Mouse (Mus musculus): Measurements from ENCODE around the gene Ska2. TPM values are rescaled to one million over a fixed set of nuclear protein-coding genes. Genes with fewer than 3 reads are reported as not detected.

Ska2 gene
- polyA plus RNA-seq, 1 experiment from 2014 or later: 40.8 TPM

DNA sequence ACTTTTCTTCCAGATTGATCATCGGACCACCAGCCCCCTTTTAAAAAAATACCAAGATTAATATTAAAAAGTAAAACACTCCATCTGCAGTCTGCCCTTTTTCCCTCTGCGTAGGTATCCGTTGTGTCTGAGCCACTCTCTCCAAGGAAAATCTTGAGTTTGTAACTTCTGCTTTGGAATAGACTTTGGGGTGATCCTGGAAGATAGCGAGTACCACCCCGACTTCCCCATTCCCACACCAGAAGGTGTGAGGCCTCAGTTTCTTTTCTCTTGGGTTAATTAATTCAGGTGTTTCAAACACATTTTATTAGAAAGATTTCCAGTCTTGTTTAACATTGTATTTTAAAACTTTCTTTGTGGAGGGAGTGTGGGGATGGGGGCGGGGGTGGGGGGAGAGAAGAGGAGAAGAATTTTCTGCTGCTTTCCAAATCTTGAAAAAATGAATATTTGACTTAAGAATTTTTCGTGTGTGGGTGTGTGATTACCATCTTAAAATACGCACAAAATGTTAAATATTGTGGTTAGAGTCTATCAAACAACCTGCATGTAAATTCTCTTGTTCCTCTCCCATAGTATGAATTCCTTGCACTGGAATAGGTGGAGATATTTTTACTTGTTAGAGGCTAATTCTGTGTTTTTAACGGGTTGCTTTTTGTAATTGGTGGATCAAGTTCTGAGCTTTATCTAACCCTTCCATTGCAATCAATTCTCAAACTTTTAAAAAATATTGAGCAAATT lies 1.3 kb downstream of the Ska2 start:
- H3K9ac ChIP-seq: peak overlapping the region; percentile 87
- H3K4me1 ChIP-seq (replicated peaks): peaks cover 24% of the 10 kb centered on the region
- no peak for ATAC-seq (ENCODE audit: low FRiP score, low read depth)
- WGBS: 8% methylated on average over 9 of the region's 9 CpGs
- H3K9me3 ChIP-seq: no peaks in the 10 kb centered on the region
- H3K36me3 ChIP-seq: no peaks in the 10 kb centered on the region
- no peaks in the 10 kb centered on the region for H3K27me3 ChIP-seq
- peak overlapping the region; percentile 86 for H3K4me3 ChIP-seq
- peak overlapping the region; percentile 96 for H3K27ac ChIP-seq (replicated peaks)
- peak overlapping the region; percentile 68 for H3K4me2 ChIP-seq

DNA sequence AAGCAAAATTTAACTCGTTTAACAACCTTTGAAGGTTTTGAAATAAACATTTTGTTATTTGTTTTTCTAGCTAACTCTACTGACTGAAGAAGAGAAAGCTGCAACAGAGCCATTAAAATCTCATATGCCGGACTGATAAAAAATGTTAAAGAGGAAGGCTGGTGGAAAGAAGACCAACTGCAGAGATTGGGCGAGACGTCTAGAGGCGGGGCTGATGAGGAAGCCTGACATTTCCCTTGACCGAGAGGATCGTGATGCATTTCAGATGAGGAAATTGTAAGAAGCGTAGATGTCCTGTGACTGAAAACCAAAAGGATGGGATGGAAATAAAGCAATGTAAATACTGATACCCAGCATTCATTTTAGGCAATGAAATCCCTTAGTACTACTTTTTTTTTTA lies 12.8 kb downstream of the Ska2 start:
- no peaks in the 10 kb centered on the region for H3K9me3 ChIP-seq
- H3K4me1 ChIP-seq (replicated peaks): peaks cover 7% of the 10 kb centered on the region; the same call in 1 of the 2 replicates
- no peak for ATAC-seq (ENCODE audit: low FRiP score, low read depth)
- WGBS: 81% methylated on average over 8 of the region's 8 CpGs
- H3K27ac ChIP-seq (replicated peaks): no peak overlapping the region
- H3K9ac ChIP-seq: no peak overlapping the region
- peaks cover 56% of the 10 kb centered on the region for H3K36me3 ChIP-seq
- H3K4me2 ChIP-seq: no peak overlapping the region
- H3K4me3 ChIP-seq: no peak overlapping the region
- H3K27me3 ChIP-seq: no peaks in the 10 kb centered on the region

DNA sequence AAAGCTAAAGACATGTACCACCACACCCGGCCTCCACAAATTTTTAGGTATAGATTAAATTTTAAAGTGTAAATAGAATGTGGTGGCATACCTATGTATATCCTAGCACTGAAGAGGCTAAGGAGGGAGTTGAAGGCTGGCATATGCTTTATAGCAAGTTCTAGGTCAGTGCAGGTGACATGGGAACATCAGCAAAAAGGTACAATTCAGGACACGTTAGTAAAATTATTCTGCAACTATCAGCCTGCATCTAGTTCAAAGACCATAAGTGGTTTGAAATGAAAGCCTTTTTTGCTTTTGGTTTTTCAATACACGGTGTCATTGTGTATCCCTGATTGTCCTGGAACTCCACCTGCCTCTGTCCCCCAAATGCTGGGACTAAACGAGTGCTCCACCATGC lies 16.5 kb downstream of the Ska2 start:
- no peaks in the 10 kb centered on the region for H3K27me3 ChIP-seq
- peak overlapping the region; percentile 92 for H3K27ac ChIP-seq (replicated peaks)
- no peak for ATAC-seq (ENCODE audit: low FRiP score, low read depth)
- peaks cover 22% of the 10 kb centered on the region for H3K4me1 ChIP-seq (replicated peaks)
- peaks cover 32% of the 10 kb centered on the region for H3K36me3 ChIP-seq
- 51% methylated on average over 4 of the region's 4 CpGs for WGBS
- H3K4me2 ChIP-seq: peak overlapping the region; percentile 70
- H3K9ac ChIP-seq: no peak overlapping the region
- H3K9me3 ChIP-seq: no peaks in the 10 kb centered on the region
- H3K4me3 ChIP-seq: peak overlapping the region; percentile 94; the same call in 1 of the 2 replicates

DNA sequence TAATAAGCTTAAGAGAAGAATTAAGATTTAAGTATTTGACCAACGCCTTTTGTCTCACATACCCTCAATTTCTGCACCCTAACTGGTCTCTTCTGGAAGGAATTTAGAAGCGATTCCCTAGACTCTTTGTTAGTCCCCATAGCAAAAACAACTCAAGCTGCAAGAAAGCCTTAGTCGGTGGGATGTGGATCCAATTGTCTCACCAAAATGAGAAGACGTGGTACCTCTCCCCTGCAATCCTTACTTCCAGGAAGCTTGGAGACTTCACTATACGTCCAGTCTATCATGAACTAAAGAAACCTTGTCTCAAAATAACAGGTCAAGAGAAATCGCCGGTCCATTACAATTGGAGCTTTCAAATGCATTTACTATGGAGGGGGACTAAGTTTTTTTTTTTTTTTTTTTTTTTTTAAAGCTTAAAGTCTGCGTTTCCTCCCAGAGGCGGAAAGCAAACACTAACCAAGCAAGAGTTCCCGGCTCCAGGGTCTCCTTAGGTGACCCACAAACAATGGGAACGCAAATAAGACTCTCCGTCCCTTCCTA lies 17.3 kb downstream of the Ska2 start:
- no peak for ATAC-seq (ENCODE audit: low FRiP score, low read depth)
- H3K9ac ChIP-seq: peak overlapping the region; percentile 90
- peak overlapping the region; percentile 92 for H3K27ac ChIP-seq (replicated peaks)
- H3K9me3 ChIP-seq: no peaks in the 10 kb centered on the region
- H3K27me3 ChIP-seq: no peaks in the 10 kb centered on the region
- H3K4me2 ChIP-seq: peak overlapping the region; percentile 70
- under 1% methylated on average over 12 of the region's 12 CpGs for WGBS
- H3K4me1 ChIP-seq (replicated peaks): peaks cover 22% of the 10 kb centered on the region
- H3K36me3 ChIP-seq: peaks cover 24% of the 10 kb centered on the region
- H3K4me3 ChIP-seq: peak overlapping the region; percentile 94

DNA sequence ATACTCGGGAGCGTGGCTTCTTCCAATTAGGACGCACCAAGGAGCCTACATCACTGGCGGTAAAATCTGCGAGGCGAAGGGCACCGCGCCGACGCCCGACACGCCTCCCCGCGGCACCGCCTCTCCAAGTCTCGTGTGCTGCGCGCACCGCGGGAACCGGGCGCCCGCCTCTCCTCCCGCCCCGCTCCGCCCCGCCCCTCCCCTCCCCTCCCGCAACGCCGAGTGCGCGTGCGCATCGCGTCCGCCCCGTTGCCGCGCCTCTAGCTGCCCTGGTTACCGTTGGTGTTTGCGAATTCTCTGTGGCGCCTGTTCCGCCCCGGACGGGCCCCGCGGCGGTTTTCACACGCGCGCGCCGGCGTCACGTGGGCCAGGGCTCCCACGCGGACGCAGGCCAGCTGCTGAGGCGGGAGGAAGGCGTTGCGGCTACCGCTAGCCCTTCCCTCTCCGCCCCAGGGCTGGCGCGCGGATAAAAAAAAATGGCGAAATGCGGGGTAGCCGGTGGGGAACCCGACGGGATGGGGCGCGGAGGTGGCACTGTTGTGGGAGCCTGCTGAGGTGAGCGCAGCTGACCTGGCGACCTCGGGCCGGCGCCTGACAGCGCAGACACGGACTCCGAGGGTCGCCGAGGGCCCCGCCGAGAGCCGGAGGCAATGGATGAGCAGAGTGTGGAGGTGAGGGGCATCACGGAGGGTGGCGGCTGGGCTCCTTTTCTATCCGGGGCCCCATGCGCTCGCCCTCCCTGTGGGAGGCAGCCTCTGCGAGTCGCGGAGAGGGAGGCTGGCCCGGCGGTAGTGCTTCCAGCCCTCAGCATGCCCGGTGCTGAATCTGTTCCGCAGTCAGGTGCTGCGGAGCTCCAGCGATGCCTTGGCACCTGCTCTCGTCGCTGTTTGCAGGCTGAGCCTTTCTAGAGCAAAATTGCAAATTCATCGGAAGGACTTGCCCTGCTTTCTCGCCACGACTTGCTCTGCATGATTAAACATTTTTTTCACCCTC lies 18.1 kb downstream of the Ska2 start, which contains the start of gene Trim37:
TSS of gene Trim37 (plus strand) at position 254 of the 993 bp plus-strand sequence.
- Histone ChIP-seq H3K4me2 (peak within 1 kb of the TSS; percentile 70), H3K27ac (replicated peaks) (peak within 1 kb of the TSS; percentile 92), H3K27me3 (no peaks in the 10 kb centered on the region), H3K9me3 (no peaks in the 10 kb centered on the region), H3K36me3 (peaks cover 22% of the 10 kb centered on the region), H3K4me1 (replicated peaks) (peaks cover 22% of the 10 kb centered on the region), H3K9ac (peak within 1 kb of the TSS; percentile 90), H3K4me3 (peak within 1 kb of the TSS; percentile 94)
- under 1% methylated on average over 97 of the region's 105 CpGs for WGBS
- ATAC-seq (ENCODE audit: low FRiP score, low read depth): peak; percentile 96

DNA sequence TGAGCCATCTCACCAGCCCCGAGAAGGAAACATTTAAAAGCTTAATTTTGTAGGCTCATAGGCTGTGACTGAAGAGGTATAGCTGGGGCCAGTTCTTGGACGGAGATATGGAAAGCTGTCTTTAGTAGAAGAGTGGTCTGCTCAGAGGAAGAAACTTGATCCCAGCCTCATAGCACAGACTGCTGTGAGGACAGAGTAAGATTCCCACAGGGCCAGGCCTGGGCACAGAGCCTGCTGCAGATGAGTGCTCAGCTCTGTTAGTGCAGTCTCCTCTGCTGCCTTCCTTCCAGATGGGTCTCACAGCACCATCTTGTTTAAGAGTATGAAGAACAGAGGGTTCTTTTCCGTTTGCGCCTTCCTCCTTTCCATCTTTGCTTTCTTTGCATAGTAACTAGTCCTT lies 27.2 kb downstream of the Ska2 start:
- Histone ChIP-seq H3K4me1 (replicated peaks) (no peaks in the 10 kb centered on the region), H3K27me3 (no peaks in the 10 kb centered on the region), H3K4me2 (no peak overlapping the region), H3K36me3 (peaks cover 27% of the 10 kb centered on the region), H3K9me3 (no peaks in the 10 kb centered on the region), H3K4me3 (no peak overlapping the region), H3K9ac (no peak overlapping the region), H3K27ac (replicated peaks) (no peak overlapping the region)
- WGBS: 91% methylated on average over 4 of the region's 4 CpGs
- no peak for ATAC-seq (ENCODE audit: low FRiP score, low read depth)

DNA sequence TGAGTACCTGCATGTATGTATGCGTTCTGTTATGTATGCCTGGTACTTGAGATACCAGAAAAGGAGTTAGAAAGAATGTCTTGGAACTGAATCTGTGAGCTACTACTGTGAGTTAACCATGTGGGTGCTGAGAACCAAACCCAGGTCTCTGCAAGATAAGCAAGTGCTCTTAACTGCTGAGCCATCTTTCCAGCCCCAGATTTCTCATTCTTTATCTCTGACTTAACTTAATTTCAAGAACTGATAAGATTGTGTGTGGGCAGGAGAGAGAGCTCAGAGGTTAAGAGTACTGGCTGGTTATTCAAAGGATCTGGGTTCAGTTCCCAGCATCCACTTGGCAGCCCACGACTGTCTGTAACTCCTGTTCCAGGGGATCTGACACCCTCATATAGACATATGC lies 49.0 kb downstream of the Ska2 start:
- ATAC-seq (ENCODE audit: low FRiP score, low read depth): no peak
- WGBS: 92% methylated on average over 2 of the region's 2 CpGs
- no peak overlapping the region for H3K4me2 ChIP-seq

DNA sequence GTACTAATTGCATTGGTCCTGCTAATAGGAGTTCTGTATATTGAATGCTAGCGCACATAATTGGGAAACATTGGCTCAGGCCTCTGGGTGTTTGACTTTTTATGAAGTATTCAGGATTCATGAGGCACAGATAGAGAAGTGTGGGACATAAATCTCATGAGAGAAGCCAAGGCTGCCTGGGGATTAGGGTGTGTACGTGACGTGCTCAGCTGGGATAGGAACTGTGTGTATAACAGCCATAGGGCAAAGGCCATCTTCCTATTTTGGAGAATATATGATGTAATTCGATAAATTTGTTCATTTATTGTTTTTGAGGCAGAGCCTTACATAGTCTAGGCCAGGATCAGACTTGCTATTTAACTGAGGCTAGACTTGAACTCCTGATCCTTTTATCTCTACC lies 53.7 kb downstream of the Ska2 start:
- Histone ChIP-seq H3K4me3 (no peak overlapping the region), H3K4me1 (replicated peaks) (no peaks in the 10 kb centered on the region), H3K27ac (replicated peaks) (no peak overlapping the region), H3K9me3 (no peaks in the 10 kb centered on the region), H3K36me3 (peaks cover 58% of the 10 kb centered on the region), H3K9ac (no peak overlapping the region), H3K27me3 (no peaks in the 10 kb centered on the region), H3K4me2 (no peak overlapping the region)
- WGBS: 95% methylated on average over 4 of the region's 4 CpGs
- ATAC-seq (ENCODE audit: low FRiP score, low read depth): no peak

More for the DNA sequence above, 49.0 kb downstream of the Ska2 start:
- Histone ChIP-seq H3K27me3 (no peaks in the 10 kb centered on the region), H3K27ac (replicated peaks) (no peak overlapping the region), H3K4me1 (replicated peaks) (no peaks in the 10 kb centered on the region), H3K36me3 (peaks cover 36% of the 10 kb centered on the region), H3K4me3 (no peak overlapping the region), H3K9ac (no peak overlapping the region), H3K9me3 (no peaks in the 10 kb centered on the region)

DNA sequence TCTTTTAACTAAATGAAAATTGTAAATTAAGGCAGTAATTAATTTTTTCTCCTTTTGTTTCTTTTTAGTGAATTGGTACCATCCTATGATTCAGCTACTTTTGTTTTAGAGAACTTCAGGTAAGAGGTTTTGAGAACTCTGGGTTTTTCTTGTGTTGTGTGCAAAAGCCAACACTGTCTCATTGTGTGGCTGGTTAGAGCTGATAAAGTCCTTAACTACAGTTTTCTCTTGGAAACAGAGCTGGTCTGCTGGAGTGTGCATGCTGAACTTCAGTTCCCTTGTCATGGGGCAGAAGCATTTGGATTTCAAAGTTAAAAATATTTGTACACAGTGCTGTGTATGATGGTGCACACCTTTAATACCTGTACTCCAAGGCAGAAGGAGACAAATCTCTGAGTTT lies 54.7 kb downstream of the Ska2 start:
- H3K4me1 ChIP-seq (replicated peaks): no peaks in the 10 kb centered on the region
- no peak for ATAC-seq (ENCODE audit: low FRiP score, low read depth)
- no peak overlapping the region for H3K4me2 ChIP-seq
- no peak overlapping the region for H3K4me3 ChIP-seq
- no peaks in the 10 kb centered on the region for H3K9me3 ChIP-seq
- no peaks in the 10 kb centered on the region for H3K27me3 ChIP-seq
- peaks cover 64% of the 10 kb centered on the region for H3K36me3 ChIP-seq
- H3K9ac ChIP-seq: no peak overlapping the region
- no peak overlapping the region for H3K27ac ChIP-seq (replicated peaks)

DNA sequence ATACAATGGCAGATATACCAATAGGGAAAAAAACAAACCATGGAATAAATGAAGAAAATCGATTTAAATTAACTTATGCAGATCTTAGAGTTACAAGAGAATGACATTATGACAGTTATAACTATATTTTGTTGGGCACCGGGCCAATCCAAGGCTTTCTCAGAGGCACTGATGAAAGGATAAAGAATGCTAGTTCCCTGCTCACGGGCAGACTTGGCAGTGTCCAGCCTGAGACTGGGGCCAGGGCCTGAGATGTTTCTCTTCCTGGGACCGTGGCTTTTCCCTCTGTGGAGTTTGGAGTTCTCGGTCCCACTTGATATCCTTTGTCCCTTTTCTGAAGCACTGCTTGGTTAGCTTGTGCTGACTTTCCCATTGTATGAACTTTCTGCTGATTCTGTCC lies 64.6 kb downstream of the Ska2 start:
- ATAC-seq (ENCODE audit: low FRiP score, low read depth): no peak
- H3K9ac ChIP-seq: no peak overlapping the region
- H3K9me3 ChIP-seq: no peaks in the 10 kb centered on the region
- H3K4me3 ChIP-seq: no peak overlapping the region
- 82% methylated on average over 5 of the region's 5 CpGs for WGBS
- no peaks in the 10 kb centered on the region for H3K4me1 ChIP-seq (replicated peaks)
- H3K36me3 ChIP-seq: peaks cover 23% of the 10 kb centered on the region
- H3K27me3 ChIP-seq: no peaks in the 10 kb centered on the region
- no peak overlapping the region for H3K4me2 ChIP-seq
- no peak overlapping the region for H3K27ac ChIP-seq (replicated peaks)

Measured in hindbrain, embryonic 15.5 days (tissue).